Mouse (Mus musculus) limb, embryonic 14.5 days (tissue): Measurements from ENCODE around the gene BC004004. TPM values are rescaled to one million over a fixed set of nuclear protein-coding genes. Genes with fewer than 3 reads are reported as not detected.

Experiments
- ATAC-seq: fragments of 200-750 bp; cut with Nextera tagmentation; 2 replicates; pipeline ENCODE4 v1.8.0; 2017; ENCODE audit warnings: low read depth, moderate number of reproducible peaks, moderate TSS enrichment; ENCODE audit not compliant: low FRiP score
- DNase-seq: peaks from one replicate; pipeline ENCODE4 v3.0.0-alpha.2; 2015; ENCODE audit warnings: low spot score
- H3K27ac ChIP-seq: fragments of 300-500 bp; sonication (generic); replicated peaks from 2 replicates; pipeline ENCODE4 v1.5.1; 2014; ENCODE audit warnings: low read depth, mild to moderate bottlenecking, low read length, moderate library complexity, mixed read lengths
- H3K27me3 ChIP-seq: fragments of 300-500 bp; sonication (generic); 2 replicates; pipeline ENCODE4 v1.6.1; 2014; ENCODE audit warnings: low read length, mixed read lengths; ENCODE audit not compliant: control insufficient read depth, insufficient read depth
- H3K36me3 ChIP-seq: fragments of 300-500 bp; sonication (generic); 2 replicates; pipeline ENCODE4 v1.6.1; 2014; ENCODE audit warnings: mild to moderate bottlenecking, low read length, moderate library complexity, mixed read lengths; ENCODE audit not compliant: control insufficient read depth, insufficient read depth
- H3K4me1 ChIP-seq: fragments of 300-500 bp; sonication (generic); 2 replicates; pipeline ENCODE4 v1.6.1; 2014; ENCODE audit warnings: antibody characterized with exemption, low read length, mixed read lengths; ENCODE audit not compliant: control insufficient read depth, insufficient read depth
- H3K4me2 ChIP-seq: fragments of 300-500 bp; sonication (generic); replicated peaks from 2 replicates; pipeline ENCODE4 v1.6.1; 2014; ENCODE audit warnings: low read depth, mild to moderate bottlenecking, low read length, moderate library complexity; ENCODE audit not compliant: severe bottlenecking
- H3K4me3 ChIP-seq: fragments of 300-500 bp; sonication (generic); replicated peaks from 2 replicates; pipeline ENCODE4 v1.5.1; 2014; ENCODE audit warnings: low read length
- H3K9ac ChIP-seq: fragments of 300-500 bp; sonication (generic); 2 replicates; pipeline ENCODE4 v1.6.1; 2014; ENCODE audit warnings: mild to moderate bottlenecking, low read depth, low read length, moderate library complexity; ENCODE audit not compliant: severe bottlenecking
- H3K9me3 ChIP-seq: fragments of 300-500 bp; sonication (generic); 2 replicates; pipeline ENCODE4 v1.6.1; 2016; ENCODE audit warnings: low read length; ENCODE audit not compliant: control insufficient read depth
- POLR2A ChIP-seq: fragments of 200-500 bp; IDR thresholded peaks from 2 replicates; pipeline ENCODE4 v1.8.0; 2012; ENCODE audit warnings: inconsistent platforms, mild to moderate bottlenecking, moderate library complexity, borderline replicate concordance; ENCODE audit not compliant: insufficient read depth, insufficient read length; ENCODE audit errors: extremely low read depth
- WGBS: fragments of 180-500 bp; shearing (Covaris S2); extraction: QIAGEN DNeasy Blood & Tissue Kit; methylation state at CpG from one replicate; pipeline ENCODE4 v1.1.7; 2014; 5-methylcytosine and 5-hydroxymethylcytosine counted together
- polyA plus RNA-seq, 2 experiments: library from polyadenylated mRNA; depleted of rRNA in 1 of 2; stranded (reverse) in 1 of 2; unstranded in 1 of 2; fragments of >200 nt; fragmentation: Nextera tagmentation in 1 of 2; extraction: Ambion mirVana in 1 of 2; gene quantifications; 2 replicates each; pipeline versions ENCODE4 v1.2.1 to v1.2.3; 2012 to 2014

The BC004004 gene
- polyA plus RNA-seq, 2 experiments: 58.7 to 85.3 TPM

DNA sequence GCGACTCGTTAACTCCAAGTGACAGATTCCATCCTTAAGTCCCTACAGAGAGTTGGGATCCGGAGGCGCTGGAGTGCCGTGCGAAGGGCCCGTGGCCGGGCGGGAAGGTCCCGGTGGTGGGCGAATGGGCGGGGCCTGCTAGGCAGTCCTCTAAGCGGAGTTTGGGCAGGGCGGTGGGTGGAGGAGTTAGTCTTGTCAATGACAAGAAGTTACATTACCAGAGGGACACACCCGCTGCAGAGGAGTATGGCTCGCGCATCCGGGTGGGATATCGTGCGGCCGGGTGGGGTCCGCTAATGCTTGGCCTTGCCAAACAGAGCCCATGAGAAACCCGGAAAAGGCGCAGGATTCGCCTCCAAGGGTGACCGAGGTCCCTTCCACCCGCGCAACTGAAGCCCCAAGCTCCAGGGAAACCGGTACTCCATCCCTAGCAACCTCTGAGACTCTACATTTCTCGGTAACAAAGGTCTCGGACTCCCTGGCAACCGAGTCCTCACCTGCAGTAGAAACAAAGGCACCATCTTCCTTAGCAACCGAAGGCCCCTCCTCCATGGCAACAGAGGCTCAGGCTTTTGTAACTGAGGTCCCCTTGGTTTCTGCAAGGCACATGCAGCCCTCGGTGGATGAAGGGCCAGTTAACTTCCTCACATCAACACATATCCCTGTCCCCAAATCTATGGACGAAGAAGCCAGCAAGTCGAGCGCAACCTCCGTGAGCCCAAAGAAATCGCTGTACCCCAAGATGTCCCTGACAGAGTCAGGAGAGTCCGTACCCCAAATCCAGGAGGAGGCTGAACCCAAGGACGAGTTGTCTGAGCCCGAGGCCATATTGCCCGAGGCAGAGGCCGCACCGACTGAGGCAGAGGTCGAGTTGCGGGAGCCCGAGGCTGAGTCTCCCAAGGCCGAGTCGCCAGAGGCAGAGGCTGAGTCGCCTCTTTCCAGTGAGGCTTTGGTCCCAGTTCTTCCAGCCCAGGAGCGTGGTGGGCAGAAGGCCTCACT is 58.2 kb downstream of the BC004004 start:
- Histone ChIP-seq H3K4me2 (peak overlapping the region; percentile 61), H3K9me3 (no peaks in the 10 kb centered on the region), H3K4me1 (peaks cover 21% of the 10 kb centered on the region; the same call in 1 of the 2 replicates), H3K27ac (no peak overlapping the region), H3K4me3 (peak overlapping the region; percentile 27), H3K36me3 (peaks cover 19% of the 10 kb centered on the region), H3K9ac (peak overlapping the region; percentile 52), H3K27me3 (peaks cover 23% of the 10 kb centered on the region)
- 14% methylated on average over 52 of the region's 52 CpGs for WGBS
- no peak for TF ChIP-seq POLR2A
- DNase-seq (no peak), ATAC-seq (no peak)

DNA sequence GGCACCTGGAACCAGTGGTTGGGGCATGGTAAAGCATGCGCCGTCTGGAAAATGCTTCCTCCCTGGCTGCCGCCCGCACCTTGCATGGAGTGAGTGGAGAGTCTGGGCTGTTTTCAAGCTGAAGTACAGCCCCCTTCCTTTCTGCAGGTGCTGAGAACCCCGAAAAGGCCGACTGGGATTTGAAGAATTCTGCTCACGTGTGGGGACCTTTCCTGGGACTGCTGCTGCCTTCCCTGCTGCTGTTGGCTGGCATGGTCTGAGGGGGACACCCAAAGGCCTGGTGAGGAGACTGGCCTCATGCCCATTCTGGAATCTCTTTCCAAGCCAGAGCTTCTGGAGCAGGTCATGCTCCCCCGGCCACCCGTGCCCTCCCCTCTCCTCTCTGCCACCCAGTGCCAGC is 59.1 kb downstream of the BC004004 start:
- WGBS: 72% methylated on average over 9 of the region's 9 CpGs
- H3K4me3 ChIP-seq: no peak overlapping the region
- no peak for TF ChIP-seq POLR2A
- H3K27ac ChIP-seq: no peak overlapping the region
- no peak overlapping the region for H3K9ac ChIP-seq
- H3K4me2 ChIP-seq: no peak overlapping the region
- peaks cover 27% of the 10 kb centered on the region for H3K36me3 ChIP-seq
- H3K4me1 ChIP-seq: peaks cover 15% of the 10 kb centered on the region; the same call in 1 of the 2 replicates
- peaks cover 14% of the 10 kb centered on the region for H3K27me3 ChIP-seq
- ATAC-seq: no peak
- no peaks in the 10 kb centered on the region for H3K9me3 ChIP-seq
- DNase-seq: no peak

DNA sequence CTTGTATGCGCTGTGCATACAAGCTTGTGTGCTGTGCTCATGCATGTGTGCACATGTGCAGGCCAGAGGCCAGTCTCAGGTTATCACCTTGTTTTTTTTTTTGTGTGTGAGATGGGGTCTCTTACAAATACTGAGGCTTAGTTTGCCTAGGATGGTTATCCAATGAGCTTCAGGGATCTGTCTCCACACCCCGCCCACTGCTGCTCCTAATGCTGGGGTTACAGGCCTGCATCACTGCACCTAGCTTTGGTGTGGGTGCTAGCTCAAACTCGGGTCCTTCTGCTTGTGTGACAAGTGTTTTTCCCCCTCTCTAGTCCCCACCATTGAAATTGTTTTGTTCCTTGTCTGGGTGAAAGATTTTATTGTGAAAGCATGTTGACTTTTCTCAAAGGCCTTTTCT is 61.6 kb downstream of the BC004004 start:
- Histone ChIP-seq H3K4me2 (no peak overlapping the region), H3K27me3 (peaks cover 8% of the 10 kb centered on the region), H3K36me3 (peaks cover 48% of the 10 kb centered on the region), H3K4me1 (peaks cover 12% of the 10 kb centered on the region; the same call in 1 of the 2 replicates), H3K4me3 (no peak overlapping the region), H3K27ac (no peak overlapping the region), H3K9ac (no peak overlapping the region), H3K9me3 (no peaks in the 10 kb centered on the region)
- DNase-seq (no peak), ATAC-seq (no peak)
- WGBS: 87% methylated on average over 3 of the region's 3 CpGs
- TF ChIP-seq POLR2A: no peak

DNA sequence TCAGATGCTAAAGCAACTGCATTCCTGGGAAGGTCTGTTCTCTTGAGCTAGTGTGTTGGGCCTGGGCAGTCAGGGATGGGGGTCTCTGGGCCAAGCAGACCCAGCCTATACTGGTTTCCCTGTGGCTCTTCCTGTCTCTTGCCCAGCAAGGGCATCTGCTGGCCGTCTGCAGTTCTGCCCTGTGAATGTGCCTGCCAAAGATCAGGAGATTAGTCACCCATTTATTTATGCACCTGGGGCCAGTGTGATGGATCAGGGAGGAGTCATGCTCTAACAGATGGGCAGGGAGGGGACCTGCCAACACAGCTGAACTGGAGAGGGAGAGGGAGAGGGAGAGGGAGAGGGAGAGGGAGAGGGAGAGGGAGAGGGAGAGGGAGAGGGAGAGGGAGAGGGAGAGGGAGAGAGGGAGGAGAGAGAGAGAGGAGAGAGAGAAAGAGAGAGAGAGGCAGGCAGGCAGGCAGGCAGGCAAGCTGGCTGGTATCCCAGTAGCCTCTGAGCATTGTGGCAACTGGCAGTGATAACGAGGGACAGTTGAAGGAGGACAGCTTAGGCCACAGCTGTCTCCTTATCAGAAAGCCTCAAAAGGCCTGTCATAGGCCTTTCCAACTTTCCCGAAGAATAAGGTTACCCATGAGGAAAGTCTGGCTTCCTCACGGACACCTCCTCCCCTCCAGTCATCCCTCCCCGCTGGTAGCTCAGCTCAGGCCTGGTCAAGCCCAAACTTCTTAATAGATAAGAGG is 62.3 kb downstream of the BC004004 start:
- Histone ChIP-seq H3K4me1 (peaks cover 12% of the 10 kb centered on the region; the same call in 1 of the 2 replicates), H3K36me3 (peaks cover 54% of the 10 kb centered on the region), H3K4me3 (no peak overlapping the region), H3K27ac (no peak overlapping the region), H3K4me2 (no peak overlapping the region), H3K9me3 (no peaks in the 10 kb centered on the region), H3K27me3 (peaks cover 8% of the 10 kb centered on the region), H3K9ac (no peak overlapping the region)
- DNase-seq: no peak
- 44% methylated on average over 5 of the region's 5 CpGs for WGBS
- no peak for TF ChIP-seq POLR2A
- ATAC-seq: no peak

DNA sequence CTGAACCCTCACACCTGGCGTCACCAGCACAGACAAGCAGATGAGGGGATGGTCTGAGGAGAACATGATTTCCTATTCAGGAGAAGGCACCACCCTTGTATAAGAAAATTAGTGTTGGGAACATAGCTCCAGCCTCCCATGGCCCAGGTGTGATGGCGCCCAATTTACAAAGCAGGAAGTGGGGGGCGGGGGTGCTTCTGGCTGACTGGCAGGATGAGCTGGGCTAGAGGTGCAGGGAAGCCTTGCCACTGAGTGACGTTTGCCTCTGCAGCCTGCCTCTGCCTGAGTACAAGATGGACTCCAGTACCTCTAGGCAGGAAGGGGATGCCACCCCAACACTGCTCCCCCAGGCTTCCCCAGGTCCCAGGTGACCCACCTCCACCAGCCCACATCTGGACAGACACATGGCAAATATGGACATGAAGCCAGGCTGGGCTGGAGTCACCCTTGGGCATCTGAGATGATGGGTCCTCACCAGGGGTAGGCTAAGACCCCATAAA is 63.6 kb downstream of the BC004004 start:
- H3K4me2 ChIP-seq: no peak overlapping the region
- WGBS: 78% methylated on average over 4 of the region's 4 CpGs
- H3K27ac ChIP-seq: no peak overlapping the region
- no peak overlapping the region for H3K4me3 ChIP-seq
- H3K9ac ChIP-seq: no peak overlapping the region
- no peaks in the 10 kb centered on the region for H3K9me3 ChIP-seq
- H3K27me3 ChIP-seq: peaks cover 4% of the 10 kb centered on the region
- H3K4me1 ChIP-seq: peaks cover under 1% of the 10 kb centered on the region; the same call in 1 of the 2 replicates
- H3K36me3 ChIP-seq: peaks cover 68% of the 10 kb centered on the region
- no peak for DNase-seq
- ATAC-seq: no peak
- no peak for TF ChIP-seq POLR2A
